13 mouse cellular contexts compared by ENCODE assay signal in genomic region chr2:127532379-127532778, GRCm38 (mm10). TPM values are rescaled to one million over a fixed set of nuclear protein-coding genes. Genes with fewer than 3 reads are reported as not detected.
A peak's percentile ranks its signal among the peaks of the same experiment; 100 is the strongest.
DNase-seq lines count a peak whose midpoint lies in the region; ATAC-seq and TF ChIP-seq lines count a peak whose summit lies in the region.
"Had no signal": no experiment of that assay in that cellular context is flagged by ENCODE, and none has a peak within 500 bp of the region (broad histone marks: within the 10 kb centered on the region; RNA-seq: fewer than 3 reads in every experiment).

No protein-coding gene starts in this region.

- no peak overlapping the region for H3K4me3 ChIP-seq in neural tube, embryonic 15.5 days (replicated peaks)
- no peak overlapping the region for H3K4me3 ChIP-seq in myocyte
- no peak overlapping the region for H3K4me3 ChIP-seq in left cerebral cortex, adult 2 months
- H3K4me3 ChIP-seq: hindbrain, embryonic 13.5 days had no signal

- no peaks in the 10 kb centered on the region for H3K36me3 ChIP-seq in neural tube, embryonic 15.5 days
- no peaks in the 10 kb centered on the region for H3K36me3 ChIP-seq in myocyte (ENCODE audit: control insufficient read depth, insufficient read depth)
- H3K36me3 ChIP-seq: hindbrain, embryonic 13.5 days had no signal

- H3K9me3 ChIP-seq in neural tube, embryonic 15.5 days (replicated peaks): no peaks in the 10 kb centered on the region
- H3K9me3 ChIP-seq: hindbrain, embryonic 13.5 days had no signal

- H3K9ac ChIP-seq in neural tube, embryonic 15.5 days (replicated peaks): no peak overlapping the region
- H3K9ac ChIP-seq: hindbrain, embryonic 13.5 days had no signal

- no peaks in the 10 kb centered on the region for H3K79me2 ChIP-seq in myocyte (ENCODE audit: control insufficient read depth, insufficient read depth)

- no peak for TF ChIP-seq POLR2A in myocyte (IDR thresholded peaks at IDR 0.05; ENCODE audit: insufficient read length, low read depth)

- no peak overlapping the region for H3K27ac ChIP-seq in neural tube, embryonic 15.5 days (replicated peaks)
- no peak overlapping the region for H3K27ac ChIP-seq in left cerebral cortex, adult 2 months
- H3K27ac ChIP-seq: hindbrain, embryonic 13.5 days had no signal

- WGBS in neural tube, embryonic 15.5 days: 13% methylated on average over 9 of the region's 9 CpGs

- TF ChIP-seq CTCF in left cerebral cortex, adult 2 months (IDR thresholded peaks at IDR 0.05): no peak

- no peak overlapping the region for H3ac ChIP-seq in myocyte (ENCODE audit: control insufficient read depth, insufficient read length)

- no peak for ATAC-seq in neural tube, embryonic 15.5 days (ENCODE audit: low FRiP score)
- ATAC-seq: midbrain, embryonic 16.5 days; Patski had no signal

- peaks cover 3% of the 10 kb centered on the region; the same call in 1 of the 2 replicates for H3K27me3 ChIP-seq in neural tube, embryonic 15.5 days (replicated peaks)
- peaks cover 44% of the 10 kb centered on the region for H3K27me3 ChIP-seq in myocyte (ENCODE audit: control insufficient read depth, insufficient read depth, insufficient read length)

- intact Hi-C loops in left cerebral cortex, adult 2 months (cut with DNase I): no loop called here

- DNase-seq in heart, postnatal 4 days: peak; percentile 58
- no peak for DNase-seq in heart, adult 9 months (ENCODE audit: low spot score in 2 of 2)
- peak; percentile 43 for DNase-seq in neural tube, embryonic 10.5 days (ENCODE audit: extremely low spot score, low spot score)
- DNase-seq in c-Kit-positive CD71-positive TER-119-positive erythroid progenitor cells, embryonic 14.5 days (ENCODE audit: low spot score): peak; percentile 20
- no peak for DNase-seq in left cerebral cortex, adult 2 months (ENCODE audit: extremely low spot score in 1 of 2, low spot score in 2 of 2)
- DNase-seq in urinary bladder, postnatal 4 days (ENCODE audit: low spot score in 2 of 2): no peak
- DNase-seq: cerebellum, adult 2 months; thymus, postnatal 36 days had no signal

- H3K4me1 ChIP-seq in neural tube, embryonic 15.5 days: no peaks in the 10 kb centered on the region
- H3K4me1 ChIP-seq: hindbrain, embryonic 13.5 days had no signal

- no peak overlapping the region for H3K4me2 ChIP-seq in neural tube, embryonic 15.5 days
- no peak overlapping the region for H3K4me2 ChIP-seq in myocyte (ENCODE audit: low read depth)
- H3K4me2 ChIP-seq: hindbrain, embryonic 13.5 days had no signal

TF ChIP-seq in myocyte, 11 proteins besides CTCF, POLR2A, EP300 and RAD21:
- TF ChIP-seq MYOD1 (IDR thresholded peaks at IDR 0.05; ENCODE audit: control insufficient read depth in 1 of 3, insufficient read length in 2 of 3, low read depth in 2 of 3): no peak
- TF ChIP-seq REST (IDR thresholded peaks at IDR 0.05; ENCODE audit: insufficient read depth, insufficient read length): peak; percentile 69

RNA-seq across cellular contexts. Expression of gene Prom2, which starts 8.9 kb away (rescaled TPM):
- under 1 TPM in 1 of 2 experiments, not detected in 1; 0.07 TPM for total RNA-seq in heart, postnatal 4 days (2021)
- polyA plus RNA-seq in neural tube, embryonic 15.5 days (2015; fragmentation: Nextera tagmentation; extraction: Ambion mirVana): 0.06 and 0.50 TPM in 2 replicates
- polyA plus RNA-seq in myocyte (2012; fragmentation: generic; extraction: Trizol): not detected
- total RNA-seq in left cerebral cortex, adult 2 months (2021): 1 to 10 TPM in 1 of 2 experiments, under 1 TPM in 1; 0.16 to 1.2 TPM
- polyA plus RNA-seq: Patski had no signal

RNA-seq across cellular contexts. Expression of gene Kcnip3, which starts 10.5 kb away (rescaled TPM):
- total RNA-seq in heart, postnatal 4 days (2021): 1 to 10 TPM; 1.3 TPM
- polyA plus RNA-seq in neural tube, embryonic 15.5 days (2015; fragmentation: Nextera tagmentation; extraction: Ambion mirVana): 6.5 and 9.3 TPM in 2 replicates
- polyA plus RNA-seq in myocyte (2012; fragmentation: generic; extraction: Trizol): 0.28 TPM
- total RNA-seq in left cerebral cortex, adult 2 months (2021): 100 to 1,000 TPM; 114 to 126 TPM

RNA-seq across cellular contexts. Expression of gene Zfp661, which starts 54.5 kb away (rescaled TPM):
- 1 to 10 TPM; 1.0 to 1.1 TPM for total RNA-seq in heart, postnatal 4 days (2021)
- 6.3 and 6.5 TPM in 2 replicates for polyA plus RNA-seq in neural tube, embryonic 15.5 days (2015; fragmentation: Nextera tagmentation; extraction: Ambion mirVana)
- 1.4 TPM for polyA plus RNA-seq in myocyte (2012; fragmentation: generic; extraction: Trizol)
- 1 to 10 TPM; 6.3 to 8.1 TPM for total RNA-seq in left cerebral cortex, adult 2 months (2021)

RNA-seq across cellular contexts. Expression of gene Mrps5, which starts 54.6 kb away (rescaled TPM):
- 100 to 1,000 TPM; 128 to 134 TPM for total RNA-seq in heart, postnatal 4 days (2021)
- polyA plus RNA-seq in neural tube, embryonic 15.5 days (2015; fragmentation: Nextera tagmentation; extraction: Ambion mirVana): 141 and 147 TPM in 2 replicates
- polyA plus RNA-seq in myocyte (2012; fragmentation: generic; extraction: Trizol): 72.0 TPM
- total RNA-seq in left cerebral cortex, adult 2 months (2021): 10 to 100 TPM; 82.1 to 94.5 TPM

Comparison
In these comparisons a context has a peak if more than half of its experiments do, and no peak if none do; other contexts are left out.
1. DNase-seq: peak in heart, postnatal 4 days (single experiment), neural tube, embryonic 10.5 days (single experiment) and c-Kit-positive CD71-positive TER-119-positive erythroid progenitor cells, embryonic 14.5 days (single experiment); none in heart, adult 9 months (0 of 2), left cerebral cortex, adult 2 months (0 of 2) and urinary bladder, postnatal 4 days (0 of 2).
2. RNA of gene Kcnip3, which starts 10.5 kb away (total RNA-seq): 114 to 126 TPM in left cerebral cortex, adult 2 months; 1.3 TPM in heart, postnatal 4 days; every median in the first group is over 10 times any median in the second.